Mouse (Mus musculus) fat pad, adult 2 months (tissue): ENCODE data around the gene Gm26938.

Experiments
- DNase-seq: peaks from one replicate; pipeline ENCODE4 v3.0.0-alpha.2; 2011; ENCODE audit warnings: low read depth, low spot score; ENCODE audit errors: extremely low read depth

The Gm26938 gene

DNA sequence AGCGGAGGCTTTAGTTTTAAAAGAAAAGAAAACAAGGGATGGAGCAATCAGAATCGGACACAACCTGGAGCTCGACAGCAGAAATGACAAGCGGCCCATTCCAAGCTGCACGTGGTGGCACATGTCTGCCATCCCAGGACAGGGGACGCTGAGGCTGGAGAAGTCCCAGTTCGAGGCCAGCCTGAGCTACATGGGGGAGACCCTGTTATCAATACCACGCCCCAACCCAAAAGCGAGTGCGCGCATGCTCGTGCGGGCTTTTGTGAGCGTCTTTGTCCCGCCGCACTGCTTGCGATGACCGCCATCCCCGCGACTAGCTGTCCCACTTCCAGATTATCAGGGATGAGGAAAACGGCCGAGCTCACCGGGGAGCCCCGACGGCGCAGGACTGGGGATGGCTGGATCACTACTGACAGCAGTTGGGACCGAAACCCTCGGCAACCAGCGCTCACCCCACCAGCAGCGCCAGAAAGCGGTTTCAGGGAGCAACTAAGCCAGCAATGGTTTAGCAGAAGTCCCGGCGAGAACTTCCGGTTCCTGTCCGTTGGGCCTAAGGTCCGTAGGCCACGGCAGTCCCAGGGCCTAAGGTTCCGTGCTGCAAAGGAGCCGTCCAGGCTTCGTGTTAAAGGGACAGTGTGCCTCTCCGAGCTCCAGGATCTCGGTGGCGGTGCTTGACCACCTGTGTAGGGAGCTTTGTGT lies at the start of gene Gm26938, which contains the start of gene Psmg3:
TSS of gene Gm26938 (minus strand) at position 51 of the 699 bp plus-strand sequence.
TSS of gene Psmg3 (minus strand) at position 529 of the 699 bp plus-strand sequence.
- DNase-seq: no peak

DNA sequence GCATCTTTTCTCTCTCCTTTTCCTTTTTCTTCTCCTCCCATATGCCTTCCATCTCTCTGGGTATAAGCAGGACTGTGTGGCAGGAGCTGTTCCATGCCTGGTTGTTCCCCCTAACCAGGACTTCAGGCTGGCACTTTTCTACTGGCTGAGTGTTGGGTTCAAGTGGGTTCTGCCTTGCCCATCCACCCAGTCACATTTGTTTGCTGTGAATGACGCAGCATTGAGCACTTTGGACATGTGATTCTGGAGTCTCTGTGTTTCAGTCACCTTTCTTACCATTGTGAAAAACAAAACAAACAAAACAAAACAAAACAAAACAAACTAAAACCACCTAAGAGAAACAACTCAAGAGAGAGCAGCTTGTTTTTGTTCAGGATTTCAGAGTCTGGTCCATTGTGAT lies 45.3 kb upstream of the Gm26938 start:
- DNase-seq: no peak

DNA sequence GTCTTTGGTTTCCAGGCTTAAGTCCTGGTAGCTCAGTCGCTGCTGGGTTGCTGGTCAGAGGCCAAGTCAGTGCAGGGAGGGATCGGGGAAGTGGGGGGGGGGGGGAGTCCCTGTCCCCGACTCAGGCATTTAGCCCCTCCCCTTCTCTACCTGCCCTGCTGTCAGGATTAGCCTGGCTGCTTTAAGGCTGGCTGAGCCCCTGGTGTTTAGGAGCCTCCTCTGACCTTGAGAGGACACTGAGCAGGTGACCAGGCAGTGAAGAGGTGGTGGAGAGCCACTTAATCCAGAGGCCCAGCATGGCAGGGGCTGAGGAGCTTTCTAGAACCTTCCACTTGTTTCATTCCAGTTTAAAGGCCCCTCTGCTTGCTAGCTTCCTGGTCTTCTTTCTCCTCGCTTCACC lies 44.7 kb upstream of the Gm26938 start:
- DNase-seq: no peak

DNA sequence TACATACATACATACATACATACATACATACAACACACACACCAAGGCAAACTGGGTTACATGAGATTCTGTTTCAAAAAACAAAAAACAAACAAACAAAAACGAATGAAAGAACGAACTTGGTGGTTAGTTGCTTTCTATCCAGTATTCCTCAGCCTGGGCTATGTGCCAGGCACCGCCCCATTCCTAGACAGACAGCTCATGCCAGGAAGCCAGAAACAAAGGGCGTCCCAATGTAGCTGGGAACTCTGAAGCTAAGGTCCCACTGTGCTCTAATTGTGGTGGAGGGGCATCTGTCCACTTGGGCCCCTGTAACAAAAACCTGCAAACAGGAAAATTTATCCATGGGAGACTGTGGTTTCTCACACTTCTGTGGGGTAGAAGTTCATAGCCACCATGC lies 36.6 kb upstream of the Gm26938 start:
- DNase-seq: no peak

DNA sequence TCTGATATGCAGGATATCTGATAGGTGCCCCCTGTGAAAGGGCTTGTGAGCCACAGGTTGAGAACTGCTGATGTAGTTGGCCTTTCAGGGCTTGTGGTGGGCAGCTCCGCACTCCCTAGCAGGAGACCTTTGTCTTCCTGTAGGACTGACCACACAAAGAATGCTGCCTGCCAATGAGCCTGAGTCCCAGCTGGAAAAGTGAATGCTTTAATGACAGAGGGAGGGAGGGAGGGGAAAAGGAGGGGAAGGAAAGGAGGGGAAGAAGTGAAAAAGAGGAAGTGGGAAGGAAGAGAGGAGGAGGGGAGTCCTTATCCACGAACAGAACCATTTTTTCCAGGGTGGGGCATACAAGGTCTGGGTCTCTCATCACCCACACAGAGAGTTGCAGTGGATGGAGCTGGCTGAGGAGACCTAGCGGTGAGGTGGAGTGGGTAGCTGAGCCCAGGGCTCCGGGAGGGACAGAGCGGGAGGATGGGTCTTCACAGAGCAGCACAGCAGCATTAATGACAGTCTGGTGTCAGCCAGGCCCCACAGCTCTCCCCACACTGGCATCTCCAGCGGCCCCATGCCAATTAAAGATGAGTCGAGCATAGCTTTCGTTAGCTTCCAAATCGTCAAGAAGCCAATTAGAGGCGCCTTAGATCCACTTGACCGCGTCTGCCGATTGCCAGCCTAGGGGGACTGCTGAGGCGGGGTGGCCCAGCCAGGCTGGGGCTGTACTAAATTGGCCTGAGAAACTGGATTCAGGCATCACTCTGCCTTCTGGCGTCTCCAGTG lies 34.3 kb upstream of the Gm26938 start:
- DNase-seq: no peak

DNA sequence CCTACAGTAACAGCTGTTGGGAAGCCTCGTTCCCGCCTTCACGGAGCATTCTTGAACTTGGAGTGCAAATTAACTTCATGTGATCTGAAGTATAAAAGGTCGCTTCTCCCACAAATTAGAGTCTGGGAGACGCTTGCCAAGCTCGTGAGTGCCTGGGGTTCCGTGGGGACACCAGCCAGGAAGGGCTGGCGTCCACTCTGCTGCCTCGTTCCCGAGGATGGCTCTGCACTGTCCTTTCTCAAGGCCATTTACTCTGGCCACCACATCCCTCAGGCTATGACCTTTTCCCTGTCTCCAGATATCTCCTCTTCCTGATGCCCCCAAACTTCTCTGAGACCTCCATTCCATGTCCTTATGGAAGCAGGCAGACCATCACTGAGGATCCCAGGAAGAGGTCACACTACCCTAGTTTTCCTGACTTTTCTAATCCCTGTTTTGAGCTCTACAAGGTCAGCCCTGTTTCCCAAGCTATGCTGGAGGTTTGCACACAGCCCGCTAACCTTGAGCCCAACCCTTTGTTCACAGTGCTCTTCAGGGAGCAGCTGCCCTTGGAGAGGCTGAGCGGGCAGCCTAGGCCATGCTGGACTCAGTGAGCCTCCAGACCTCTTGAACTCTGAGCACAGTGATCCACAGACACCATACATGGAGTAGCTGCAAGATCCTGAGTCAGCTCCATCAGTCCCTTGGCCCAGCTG lies 23.6 kb upstream of the Gm26938 start:
- no peak for DNase-seq

DNA sequence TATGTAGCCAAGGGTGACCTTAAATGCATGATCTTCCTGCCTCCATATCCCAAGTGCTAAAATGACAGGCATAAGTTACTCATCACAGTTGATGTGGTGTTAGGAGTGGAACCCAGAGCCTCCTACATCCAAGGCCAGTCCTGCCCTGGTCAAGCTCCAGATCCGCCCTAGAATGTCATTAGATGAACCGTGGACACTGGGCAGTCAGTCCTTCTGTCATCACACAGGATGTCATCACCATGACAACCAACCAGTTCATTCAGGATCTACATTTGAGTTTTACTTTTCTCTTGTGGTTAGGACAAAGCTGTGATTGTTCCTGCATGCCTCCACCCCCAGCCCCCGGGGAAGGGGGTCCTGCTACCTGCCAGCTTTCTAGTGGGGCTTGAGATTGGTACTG lies 12.9 kb upstream of the Gm26938 start:
- no peak for DNase-seq

DNA sequence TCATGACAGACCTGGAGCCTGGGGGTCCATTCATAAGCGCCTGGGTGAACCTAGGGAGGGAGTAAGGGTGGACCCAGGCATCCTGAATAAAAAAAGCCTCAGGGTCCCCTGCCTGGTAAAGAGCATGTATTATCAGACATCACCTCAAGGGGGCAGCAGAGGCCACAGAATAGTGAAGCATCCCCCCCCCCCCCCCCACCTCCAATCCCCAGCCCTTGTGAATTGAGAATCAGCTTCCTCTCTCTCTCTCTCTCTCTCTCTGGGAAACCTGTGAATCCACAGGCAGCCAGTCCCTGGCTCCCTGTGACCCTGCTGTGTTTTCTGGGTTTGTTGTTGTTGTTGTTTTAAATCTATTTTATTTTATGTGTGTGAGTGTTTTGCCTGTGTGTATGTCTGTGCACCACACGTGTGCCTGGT lies 12.3 kb upstream of the Gm26938 start:
- DNase-seq: no peak

DNA sequence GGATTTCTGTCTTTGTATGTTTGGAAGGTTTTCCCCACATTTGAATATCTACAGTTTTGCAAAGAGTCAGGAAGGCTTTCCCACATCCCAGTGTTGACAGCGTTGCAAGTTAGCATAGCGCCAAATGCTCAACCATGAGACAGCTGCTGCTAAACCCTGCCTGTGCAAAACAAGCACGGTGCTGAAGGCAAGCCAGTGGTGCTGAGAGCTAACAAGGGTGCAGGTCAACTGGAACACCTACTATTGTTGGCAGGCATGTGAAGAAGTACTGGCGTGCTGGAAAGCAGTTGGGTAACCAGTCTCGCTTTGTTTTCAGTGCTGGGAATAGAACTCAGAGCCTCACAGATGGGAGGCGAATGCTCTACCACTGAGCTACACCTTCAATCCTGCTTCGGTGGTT lies 9.5 kb upstream of the Gm26938 start:
- no peak for DNase-seq

DNA sequence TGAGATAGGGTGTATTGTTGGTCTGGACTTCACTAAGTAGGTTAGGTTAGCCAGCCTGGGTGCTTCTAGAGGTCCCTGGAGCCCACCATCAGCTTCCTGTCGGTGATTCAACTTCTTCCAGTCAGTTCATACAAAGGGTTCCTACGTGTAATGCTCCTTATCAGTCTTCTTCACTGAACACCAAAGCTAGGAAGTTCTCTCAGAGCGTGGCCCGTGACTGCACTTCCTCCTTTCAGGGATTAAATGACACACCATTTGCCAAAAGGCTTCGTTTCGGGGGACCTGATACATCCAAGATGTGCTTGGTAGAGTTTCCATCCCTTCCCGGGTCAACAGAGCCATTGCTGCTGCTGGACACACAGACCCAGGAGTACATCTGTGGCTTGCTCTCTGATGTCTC lies 5.9 kb upstream of the Gm26938 start:
- DNase-seq: no peak

DNA sequence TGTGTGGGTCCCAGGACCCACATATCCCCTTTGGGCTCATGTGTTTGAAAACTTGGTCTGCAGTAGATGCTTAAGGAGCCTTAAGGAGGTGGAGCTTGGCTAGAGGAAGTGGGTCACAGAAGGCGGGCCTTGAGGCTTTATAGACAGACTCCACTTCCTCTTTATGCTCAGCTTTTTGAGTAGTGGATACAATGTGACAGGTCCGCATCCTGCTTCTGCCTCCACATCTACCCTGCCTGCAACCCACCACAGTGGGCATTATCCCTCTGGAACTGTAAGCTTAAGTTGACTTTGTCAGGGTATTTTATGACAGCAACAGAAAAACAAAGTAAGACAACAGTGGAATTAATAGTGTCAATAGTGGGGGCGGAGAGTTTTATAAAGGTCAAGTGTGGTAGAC lies 4.5 kb upstream of the Gm26938 start:
- no peak for DNase-seq

DNA sequence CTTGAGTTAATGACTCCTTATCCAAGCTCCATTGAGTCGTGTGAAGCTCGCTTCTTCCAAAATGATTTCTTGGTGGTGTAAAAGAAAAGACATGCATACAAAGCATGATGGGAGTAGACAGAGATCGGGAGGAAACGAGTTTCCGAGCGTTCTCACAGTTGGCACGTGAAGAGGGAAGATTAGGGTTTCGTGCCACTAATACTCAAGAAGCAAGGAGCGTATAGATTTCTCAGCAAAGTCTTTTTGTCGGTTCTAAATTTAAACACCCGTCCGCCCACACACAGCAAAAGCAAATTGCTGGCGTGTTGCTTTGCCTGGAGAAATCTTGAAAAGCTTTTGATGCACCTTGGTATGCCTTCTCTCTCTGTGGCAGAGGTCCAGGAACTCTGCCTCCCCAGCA lies 3.2 kb upstream of the Gm26938 start:
- DNase-seq: no peak

DNA sequence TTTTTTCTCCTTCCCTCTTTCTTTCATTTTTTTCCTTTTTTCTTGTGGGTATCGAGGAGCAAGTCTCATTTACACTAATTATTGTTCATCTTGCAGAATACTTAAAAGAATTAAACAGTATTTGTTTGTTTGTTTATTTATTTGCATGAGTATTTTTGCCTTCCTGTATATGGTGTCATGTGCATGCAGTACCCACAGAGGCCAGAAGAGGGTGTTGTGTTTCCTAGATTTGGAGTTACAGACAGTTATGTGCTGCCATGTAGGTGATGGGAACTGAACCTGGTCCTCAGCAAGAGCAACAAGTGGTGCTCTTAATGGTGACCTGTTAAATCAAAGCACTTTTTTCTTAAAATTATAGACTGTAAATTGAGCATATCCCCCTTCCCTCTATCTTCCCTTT lies 1.4 kb upstream of the Gm26938 start:
- no peak for DNase-seq

DNA sequence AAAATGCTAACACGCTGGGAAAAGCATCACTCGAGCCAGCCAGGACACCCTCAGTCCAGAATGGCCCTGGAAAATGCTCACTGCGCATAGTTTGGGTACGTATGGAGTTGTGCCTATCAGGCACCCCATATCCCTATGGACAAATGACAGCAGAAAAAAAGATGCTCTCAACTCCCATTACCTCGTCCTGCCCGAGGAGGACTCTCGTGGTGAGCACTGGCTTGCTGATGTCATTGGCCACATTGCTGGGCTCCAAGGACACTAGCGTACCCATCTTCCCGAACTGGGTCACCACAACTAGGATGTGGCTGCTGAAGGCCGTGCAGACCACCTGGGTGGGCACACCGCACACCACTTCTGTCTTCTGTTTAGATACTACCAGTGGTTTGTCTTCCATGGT lies 260 bp downstream of the Gm26938 start:
- no peak for DNase-seq

DNA sequence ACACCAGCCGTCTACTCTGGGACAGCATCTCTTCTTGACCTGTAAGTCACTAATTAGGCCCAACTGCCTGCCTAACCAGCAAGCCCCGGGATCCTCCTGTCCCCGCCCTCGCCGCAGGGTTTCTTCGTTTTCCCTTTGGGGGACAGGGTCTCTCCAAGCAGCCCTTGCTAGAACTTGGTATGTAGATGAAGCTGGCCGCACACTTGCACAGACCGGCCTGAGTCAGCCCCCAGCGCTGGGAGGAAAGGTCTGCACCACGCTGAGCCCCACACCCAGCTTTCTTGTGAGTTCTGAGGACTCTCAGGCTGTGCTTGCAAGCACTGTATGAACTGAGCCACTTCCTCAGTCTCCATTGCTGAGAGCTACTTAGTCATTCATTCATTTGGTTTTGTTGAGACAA lies 1.7 kb downstream of the Gm26938 start:
- DNase-seq: no peak

DNA sequence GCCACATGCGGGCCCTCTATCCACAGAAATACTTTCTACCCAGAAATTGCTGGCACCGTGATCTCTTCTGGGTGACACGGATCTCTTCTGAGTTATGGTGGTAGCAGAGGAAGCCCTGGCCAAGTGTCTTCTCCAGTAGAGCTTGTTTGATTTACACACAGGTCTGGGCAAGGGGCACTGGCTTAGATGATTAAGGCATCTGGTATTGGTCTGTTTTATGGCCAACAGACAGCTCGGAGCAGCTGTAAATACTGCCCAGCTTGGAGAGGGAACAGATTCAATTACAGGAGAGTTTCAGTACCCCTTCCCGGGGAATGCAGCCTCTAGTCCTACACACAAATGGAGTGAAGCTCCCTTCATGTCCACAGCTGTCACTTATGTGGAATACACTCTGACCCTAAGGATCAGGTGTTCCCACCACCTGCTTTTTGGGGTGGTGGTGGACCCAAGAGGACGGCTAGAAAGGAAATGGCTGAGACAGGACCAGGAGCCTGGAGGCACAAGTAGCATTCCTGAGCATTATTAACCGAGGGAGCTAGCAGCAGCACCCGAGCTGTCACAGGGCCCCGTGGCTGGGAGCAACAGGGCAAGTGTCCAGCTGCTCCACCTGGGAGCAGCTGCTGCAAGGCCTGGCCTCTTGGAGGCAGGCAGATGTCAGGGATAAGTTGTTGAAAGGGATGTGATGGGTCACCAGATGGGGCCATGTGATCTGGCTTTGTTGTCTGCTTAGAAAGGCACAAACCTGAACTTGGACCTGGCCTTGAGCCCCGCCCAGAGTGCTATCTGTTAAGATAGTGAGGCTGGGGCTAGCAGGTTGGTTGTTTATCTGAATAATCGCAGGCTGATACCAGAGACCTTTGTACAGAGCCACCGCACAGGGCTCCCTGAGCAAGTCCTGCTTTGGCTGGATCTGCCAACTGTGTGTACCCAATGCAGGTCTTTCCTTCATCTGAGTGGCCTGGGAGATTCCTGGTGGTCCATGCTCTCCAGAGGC lies 4.4 kb downstream of the Gm26938 start:
- no peak for DNase-seq

DNA sequence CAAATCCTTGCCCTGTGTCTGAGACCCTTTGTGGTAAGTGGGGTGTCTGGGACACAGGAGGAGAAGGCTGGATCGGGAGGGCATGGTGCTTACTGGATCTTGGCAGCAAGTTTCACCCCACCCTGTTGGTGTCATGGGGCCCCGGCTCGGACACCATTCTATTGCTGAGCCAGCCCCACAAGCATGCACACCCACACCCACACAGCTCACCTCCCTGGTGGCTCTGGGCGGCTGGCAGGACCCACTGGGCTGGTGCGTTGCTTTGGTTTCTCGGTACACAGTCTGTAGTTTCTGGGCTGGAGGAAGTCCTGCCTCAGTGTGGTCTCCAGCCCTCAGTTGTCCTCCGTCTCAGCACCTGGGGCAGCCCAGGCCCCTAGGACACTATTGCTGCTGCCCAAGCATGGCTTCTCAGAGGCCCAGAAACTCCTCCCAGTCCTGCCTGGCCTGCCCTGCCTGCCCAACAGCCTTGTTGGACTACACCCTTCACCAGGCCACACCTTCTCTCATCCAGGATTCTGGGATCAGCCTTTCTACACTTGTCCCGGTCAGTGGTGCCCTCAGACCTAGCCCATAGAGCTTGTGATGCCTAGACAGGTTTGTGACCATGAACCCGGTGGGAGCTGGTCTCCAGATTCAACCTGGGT lies 6.5 kb downstream of the Gm26938 start, which contains the start of gene Tmem184a:
TSS of gene Tmem184a (minus strand) at position 380 of the 644 bp plus-strand sequence.
- no peak for DNase-seq

DNA sequence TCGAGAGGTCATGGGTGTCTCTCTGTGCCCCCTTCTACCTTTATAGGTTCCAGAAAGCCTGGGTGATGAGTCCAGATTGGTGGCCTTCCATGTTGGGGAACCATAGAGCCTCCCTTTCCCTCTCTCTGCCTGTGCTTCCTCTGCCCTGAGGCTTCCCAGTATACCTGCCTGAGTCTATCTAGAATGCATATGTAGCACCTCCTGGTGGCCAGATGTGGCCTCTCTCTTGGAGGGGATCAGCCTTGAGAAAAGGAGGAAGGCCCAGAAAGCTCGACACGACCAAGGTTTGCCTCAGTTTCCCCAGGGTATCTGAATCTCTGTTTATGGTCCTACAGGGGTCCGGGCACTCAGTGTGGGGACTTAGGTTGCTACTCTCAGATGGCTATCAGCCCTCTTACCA lies 7.4 kb downstream of the Gm26938 start:
- no peak for DNase-seq

DNA sequence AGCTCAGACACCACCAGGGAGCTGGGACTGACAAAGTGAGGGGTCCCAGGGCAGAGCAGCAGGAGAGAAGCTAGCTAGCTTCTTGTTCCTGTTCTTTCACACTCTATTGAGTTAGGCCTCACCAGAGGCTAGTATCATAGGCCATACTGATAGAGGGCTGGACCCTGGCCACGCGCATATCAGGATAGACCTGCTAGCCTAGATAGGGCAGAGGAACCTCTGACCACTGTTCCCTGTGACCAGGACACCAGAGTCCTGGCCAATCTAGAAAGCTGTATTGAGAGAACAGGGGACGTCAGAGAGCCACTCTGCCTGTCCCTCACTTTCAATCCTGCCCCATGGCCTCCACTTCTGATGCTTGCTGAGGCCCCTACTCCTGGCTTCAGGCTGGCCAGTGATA lies 8.2 kb downstream of the Gm26938 start:
- DNase-seq: no peak

DNA sequence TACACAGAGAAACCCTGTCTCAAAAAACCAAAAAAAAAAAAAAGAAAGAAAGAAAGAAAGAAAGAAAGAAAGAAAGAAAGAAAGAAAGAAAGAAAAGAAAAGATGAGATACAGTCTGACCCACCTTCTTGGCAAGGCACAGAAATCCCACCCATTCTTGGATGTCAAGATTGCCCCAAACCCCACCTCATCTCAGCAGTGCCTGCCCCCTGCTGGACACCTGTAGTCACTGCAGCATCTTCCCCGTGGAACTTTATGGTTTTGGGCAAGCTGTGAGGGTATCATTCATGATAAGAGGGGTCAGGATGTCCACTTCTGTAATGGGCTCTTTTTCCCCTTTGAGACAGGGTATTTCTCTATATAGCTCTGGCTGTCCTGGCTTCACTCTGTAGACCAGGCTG lies 8.9 kb downstream of the Gm26938 start:
- no peak for DNase-seq
